Comparison of ENCODE assay signal across 24 mouse cellular contexts in genomic region chr6:146631847-146632246, GRCm38 (mm10). TPM values are rescaled to one million over a fixed set of nuclear protein-coding genes. Genes with fewer than 3 reads are reported as not detected.
A peak's percentile ranks its signal among the peaks of the same experiment; 100 is the strongest.
DNase-seq lines count a peak whose midpoint lies in the region; ATAC-seq and TF ChIP-seq lines count a peak whose summit lies in the region.
"Had no signal": no experiment of that assay in that cellular context is flagged by ENCODE, and none has a peak within 500 bp of the region (broad histone marks: within the 10 kb centered on the region; RNA-seq: fewer than 3 reads in every experiment).

No protein-coding gene starts in this region.

- H3K4me1 ChIP-seq in heart, embryonic 12.5 days (replicated peaks), result peaks cover 43% of the 10 kb centered on the region
- H3K4me1 ChIP-seq in limb, embryonic 13.5 days, result peaks cover 22% of the 10 kb centered on the region
- peaks cover 26% of the 10 kb centered on the region for H3K4me1 ChIP-seq in limb, embryonic 10.5 days
- H3K4me1 ChIP-seq in liver, embryonic 15.5 days (replicated peaks), result peaks cover 73% of the 10 kb centered on the region
- H3K4me1 ChIP-seq in cerebellum, adult 2 months (ENCODE audit: control insufficient read depth, insufficient read depth, low read length), result peaks cover 10% of the 10 kb centered on the region

- no peaks in the 10 kb centered on the region for H3K27me3 ChIP-seq in heart, embryonic 12.5 days (replicated peaks)
- no peaks in the 10 kb centered on the region for H3K27me3 ChIP-seq in limb, embryonic 13.5 days
- H3K27me3 ChIP-seq in limb, embryonic 10.5 days (ENCODE audit: low read depth, poor library complexity, severe bottlenecking), result no peaks in the 10 kb centered on the region
- H3K27me3 ChIP-seq in liver, embryonic 15.5 days, result no peaks in the 10 kb centered on the region
- no peaks in the 10 kb centered on the region for H3K27me3 ChIP-seq in cerebellum, adult 2 months (ENCODE audit: control insufficient read depth, insufficient read depth, low read length)
- H3K27me3 ChIP-seq: embryonic facial prominence, embryonic 15.5 days; limb, embryonic 15.5 days; midbrain, embryonic 13.5 days had no signal

- TF ChIP-seq CTCF in cerebellum, adult 2 months (IDR thresholded peaks at IDR 0.05; ENCODE audit: borderline replicate concordance, insufficient read depth, low read depth, low read length), result no peak

- H3K4me2 ChIP-seq in heart, embryonic 12.5 days, result peak overlapping the region; percentile 80; the same call in 1 of the 2 replicates
- H3K4me2 ChIP-seq in limb, embryonic 13.5 days (replicated peaks), result 0 out of 2 replicates have a peak overlapping the region, but pooled peaks have one; percentile 71
- H3K4me2 ChIP-seq in liver, embryonic 15.5 days, result peak overlapping the region; percentile 86
- H3K4me2 ChIP-seq: embryonic facial prominence, embryonic 15.5 days; hindbrain, embryonic 14.5 days; limb, embryonic 15.5 days; midbrain, embryonic 13.5 days had no signal

- ATAC-seq in heart, embryonic 12.5 days (ENCODE audit: insufficient number of reproducible peaks, low FRiP score), result no peak
- ATAC-seq in limb, embryonic 13.5 days (ENCODE audit: low FRiP score, low read depth), result no peak
- ATAC-seq in liver, embryonic 15.5 days (ENCODE audit: insufficient read depth), result no peak
- ATAC-seq: CD4-positive, CD25-positive, alpha-beta regulatory T cell, adult 4 months; inflammation-experienced regulatory T-cells, adult 6 months; midbrain, embryonic 13.5 days had no signal

- no peaks in the 10 kb centered on the region for H3K9me3 ChIP-seq in heart, embryonic 12.5 days (replicated peaks)
- H3K9me3 ChIP-seq in limb, embryonic 13.5 days, result no peaks in the 10 kb centered on the region
- H3K9me3 ChIP-seq in limb, embryonic 10.5 days (replicated peaks), result no peaks in the 10 kb centered on the region
- H3K9me3 ChIP-seq in liver, embryonic 15.5 days (replicated peaks), result no peaks in the 10 kb centered on the region
- H3K9me3 ChIP-seq: embryonic facial prominence, embryonic 15.5 days; limb, embryonic 15.5 days; midbrain, embryonic 13.5 days had no signal

- no peaks in the 10 kb centered on the region for H3K36me3 ChIP-seq in heart, embryonic 12.5 days
- H3K36me3 ChIP-seq in limb, embryonic 13.5 days, result no peaks in the 10 kb centered on the region
- H3K36me3 ChIP-seq in limb, embryonic 10.5 days, result no peaks in the 10 kb centered on the region
- H3K36me3 ChIP-seq in liver, embryonic 15.5 days (replicated peaks), result peaks cover 7% of the 10 kb centered on the region; the same call in 1 of the 2 replicates
- H3K36me3 ChIP-seq: embryonic facial prominence, embryonic 15.5 days; limb, embryonic 15.5 days; midbrain, embryonic 13.5 days had no signal

- H3K27ac ChIP-seq in heart, embryonic 12.5 days (ENCODE audit: poor library complexity, severe bottlenecking), result no peak overlapping the region
- no peak overlapping the region for H3K27ac ChIP-seq in limb, embryonic 13.5 days
- H3K27ac ChIP-seq in limb, embryonic 10.5 days, result no peak overlapping the region
- H3K27ac ChIP-seq in liver, embryonic 15.5 days (replicated peaks), result peak overlapping the region; percentile 92
- H3K27ac ChIP-seq in cerebellum, adult 2 months (ENCODE audit: insufficient read depth, low read length), result no peak overlapping the region
- H3K27ac ChIP-seq: embryonic facial prominence, embryonic 15.5 days; hindbrain, embryonic 14.5 days; limb, embryonic 15.5 days; midbrain, embryonic 13.5 days had no signal

- no peak overlapping the region for H3K4me3 ChIP-seq in heart, embryonic 12.5 days
- H3K4me3 ChIP-seq in limb, embryonic 13.5 days, result no peak overlapping the region
- no peak overlapping the region for H3K4me3 ChIP-seq in limb, embryonic 10.5 days
- H3K4me3 ChIP-seq in liver, embryonic 15.5 days (replicated peaks), result peak overlapping the region; percentile 93
- H3K4me3 ChIP-seq in cerebellum, adult 2 months (replicated peaks; ENCODE audit: insufficient read depth, low read depth, low read length), result no peak overlapping the region
- H3K4me3 ChIP-seq: embryonic facial prominence, embryonic 15.5 days; limb, embryonic 15.5 days; midbrain, embryonic 13.5 days had no signal

- DNase-seq in heart, postnatal 4 days, result no peak
- no peak for DNase-seq in limb, embryonic 10.5 days (ENCODE audit: low spot score)
- peak; percentile 46 for DNase-seq in R1 (ENCODE audit: low read depth, low spot score)
- DNase-seq in cerebellum, adult 2 months, result no peak
- no peak for DNase-seq in natural killer cell, adult 2 months (ENCODE audit: low spot score in 2 of 2)
- DNase-seq: adrenal gland, postnatal 25 days; cerebellum, adult 9-10 months; gastrocnemius, postnatal 36 days; heart, postnatal 10 days; kidney, adult 18-20 months; kidney, postnatal 4 days; lung, postnatal 10 days; retina, postnatal 1 day; right cerebral cortex, postnatal 25 days; spleen, adult 18-20 months had no signal

- no peak overlapping the region for H3K9ac ChIP-seq in heart, embryonic 12.5 days
- no peak overlapping the region for H3K9ac ChIP-seq in limb, embryonic 13.5 days
- peak overlapping the region; percentile 43 for H3K9ac ChIP-seq in liver, embryonic 15.5 days
- H3K9ac ChIP-seq: embryonic facial prominence, embryonic 15.5 days; hindbrain, embryonic 14.5 days; limb, embryonic 15.5 days; midbrain, embryonic 13.5 days had no signal

- TF ChIP-seq POLR2A in cerebellum, adult 2 months (IDR thresholded peaks at IDR 0.05; ENCODE audit: borderline replicate concordance, insufficient read depth, low read length), result no peak

- 64% methylated on average over 8 of the region's 8 CpGs for WGBS in heart, embryonic 12.5 days
- WGBS in limb, embryonic 13.5 days, result 49% methylated on average over 8 of the region's 8 CpGs
- 45% methylated on average over 8 of the region's 8 CpGs for WGBS in limb, embryonic 10.5 days
- WGBS in liver, embryonic 15.5 days (ENCODE audit: insufficient replicate concordance), result 39% methylated on average over 8 of the region's 8 CpGs
- 88% methylated on average over 8 of the region's 8 CpGs for WGBS in cerebellum, adult 2 months

RNA-seq across cellular contexts. Expression of gene Med21, which starts 10.5 kb away (rescaled TPM):
- polyA plus RNA-seq in heart, embryonic 12.5 days (2016; fragmentation: Nextera tagmentation; extraction: Ambion mirVana), result 130 and 136 TPM in 2 replicates
- total RNA-seq in heart, postnatal 4 days (2021), result 10 to 100 TPM; 64.0 to 67.8 TPM
- 160 and 165 TPM in 2 replicates for polyA plus RNA-seq in limb, embryonic 13.5 days (2015; fragmentation: Nextera tagmentation; extraction: Ambion mirVana)
- 130 and 139 TPM in 2 replicates for polyA plus RNA-seq in limb, embryonic 10.5 days (2016; fragmentation: Nextera tagmentation; extraction: Ambion mirVana)
- 57.6 and 59.1 TPM in 2 replicates for polyA plus RNA-seq in liver, embryonic 15.5 days (2015; fragmentation: Nextera tagmentation; extraction: Ambion mirVana)
- 90.1 and 93.1 TPM in 2 replicates for polyA plus RNA-seq in cerebellum, adult 2 months (2012; rRNA removed)

RNA-seq across cellular contexts. Expression of gene Tm7sf3, which starts 10.8 kb away (rescaled TPM):
- polyA plus RNA-seq in heart, embryonic 12.5 days (2016; fragmentation: Nextera tagmentation; extraction: Ambion mirVana), result 49.4 and 51.7 TPM in 2 replicates
- 10 to 100 TPM; 25.4 to 25.5 TPM for total RNA-seq in heart, postnatal 4 days (2021)
- polyA plus RNA-seq in limb, embryonic 13.5 days (2015; fragmentation: Nextera tagmentation; extraction: Ambion mirVana), result 38.3 and 39.2 TPM in 2 replicates
- 23.5 and 25.8 TPM in 2 replicates for polyA plus RNA-seq in limb, embryonic 10.5 days (2016; fragmentation: Nextera tagmentation; extraction: Ambion mirVana)
- polyA plus RNA-seq in liver, embryonic 15.5 days (2015; fragmentation: Nextera tagmentation; extraction: Ambion mirVana), result 24.3 and 25.2 TPM in 2 replicates
- polyA plus RNA-seq in cerebellum, adult 2 months (2012; rRNA removed), result 22.3 and 25.2 TPM in 2 replicates

RNA-seq across cellular contexts. Expression of gene Ints13, which starts 54.2 kb away (rescaled TPM):
- 57.4 and 60.5 TPM in 2 replicates for polyA plus RNA-seq in heart, embryonic 12.5 days (2016; fragmentation: Nextera tagmentation; extraction: Ambion mirVana)
- total RNA-seq in heart, postnatal 4 days (2021), result 10 to 100 TPM; 28.4 to 35.0 TPM
- polyA plus RNA-seq in limb, embryonic 13.5 days (2015; fragmentation: Nextera tagmentation; extraction: Ambion mirVana), result 69.8 and 78.4 TPM in 2 replicates
- polyA plus RNA-seq in limb, embryonic 10.5 days (2016; fragmentation: Nextera tagmentation; extraction: Ambion mirVana), result 80.1 and 101 TPM in 2 replicates
- 29.4 and 30.3 TPM in 2 replicates for polyA plus RNA-seq in liver, embryonic 15.5 days (2015; fragmentation: Nextera tagmentation; extraction: Ambion mirVana)
- polyA plus RNA-seq in cerebellum, adult 2 months (2012; rRNA removed), result 67.3 and 72.8 TPM in 2 replicates

RNA-seq across cellular contexts. Expression of gene Fgfr1op2, which starts 54.8 kb away (rescaled TPM):
- polyA plus RNA-seq in heart, embryonic 12.5 days (2016; fragmentation: Nextera tagmentation; extraction: Ambion mirVana), result 85.9 and 87.0 TPM in 2 replicates
- 10 to 100 TPM; 63.8 to 66.8 TPM for total RNA-seq in heart, postnatal 4 days (2021)
- 93.5 and 100 TPM in 2 replicates for polyA plus RNA-seq in limb, embryonic 13.5 days (2015; fragmentation: Nextera tagmentation; extraction: Ambion mirVana)
- polyA plus RNA-seq in limb, embryonic 10.5 days (2016; fragmentation: Nextera tagmentation; extraction: Ambion mirVana), result 84.2 and 87.8 TPM in 2 replicates
- 81.0 and 83.4 TPM in 2 replicates for polyA plus RNA-seq in liver, embryonic 15.5 days (2015; fragmentation: Nextera tagmentation; extraction: Ambion mirVana)
- 62.5 and 64.0 TPM in 2 replicates for polyA plus RNA-seq in cerebellum, adult 2 months (2012; rRNA removed)
